In genomic region chrX:19237048-19237737, GRCm38 (mm10) we compare ENCODE assay signal across 8 mouse cellular contexts.
A peak's percentile ranks its signal among the peaks of the same experiment; 100 is the strongest.
DNase-seq lines count a peak whose midpoint lies in the region; ATAC-seq lines count a peak whose summit lies in the region.

No protein-coding gene starts in this region.

- ATAC-seq in intestine, embryonic 15.5 days, result peak; percentile 83
- no peak; the same call in 1 of the 2 replicates for ATAC-seq in limb, embryonic 12.5 days (ENCODE audit: insufficient number of reproducible peaks, insufficient read depth, low FRiP score, low TSS enrichment, low read depth)
- ATAC-seq in midbrain, embryonic 13.5 days, result peak; percentile 87
- ATAC-seq in stomach, embryonic 15.5 days (ENCODE audit: insufficient read depth, low FRiP score, low read depth), result peak; percentile 72; the same call in 1 of the 2 replicates

- peak overlapping the region; percentile 79 for H3K4me2 ChIP-seq in intestine, embryonic 15.5 days (replicated peaks)
- H3K4me2 ChIP-seq in limb, embryonic 12.5 days, result peak overlapping the region; percentile 67
- peak overlapping the region; percentile 72 for H3K4me2 ChIP-seq in midbrain, embryonic 13.5 days (replicated peaks)
- peak overlapping the region; percentile 74 for H3K4me2 ChIP-seq in stomach, embryonic 15.5 days

- H3K9me3 ChIP-seq in intestine, embryonic 15.5 days, result no peaks in the 10 kb centered on the region
- H3K9me3 ChIP-seq in limb, embryonic 12.5 days, result no peaks in the 10 kb centered on the region
- H3K9me3 ChIP-seq in midbrain, embryonic 13.5 days, result no peaks in the 10 kb centered on the region
- no peaks in the 10 kb centered on the region for H3K9me3 ChIP-seq in stomach, embryonic 15.5 days

- H3K4me3 ChIP-seq in intestine, embryonic 15.5 days (replicated peaks), result peak overlapping the region; percentile 47
- H3K4me3 ChIP-seq in limb, embryonic 12.5 days (replicated peaks), result peak overlapping the region; percentile 41
- peak overlapping the region; percentile 46 for H3K4me3 ChIP-seq in midbrain, embryonic 13.5 days (replicated peaks)
- H3K4me3 ChIP-seq in stomach, embryonic 15.5 days (replicated peaks), result peak overlapping the region; percentile 48

- WGBS in intestine, embryonic 15.5 days, result 17% methylated on average over 31 of the region's 31 CpGs
- WGBS in limb, embryonic 12.5 days, result 16% methylated on average over 31 of the region's 31 CpGs
- 14% methylated on average over 31 of the region's 31 CpGs for WGBS in midbrain, embryonic 13.5 days
- 17% methylated on average over 30 of the region's 31 CpGs for WGBS in stomach, embryonic 15.5 days

- no peaks in the 10 kb centered on the region for H3K27me3 ChIP-seq in intestine, embryonic 15.5 days (replicated peaks)
- peaks cover 9% of the 10 kb centered on the region for H3K27me3 ChIP-seq in limb, embryonic 12.5 days
- no peaks in the 10 kb centered on the region for H3K27me3 ChIP-seq in midbrain, embryonic 13.5 days
- H3K27me3 ChIP-seq in stomach, embryonic 15.5 days (replicated peaks), result no peaks in the 10 kb centered on the region

- no peaks in the 10 kb centered on the region for H3K4me1 ChIP-seq in intestine, embryonic 15.5 days (replicated peaks)
- H3K4me1 ChIP-seq in limb, embryonic 12.5 days (replicated peaks), result no peaks in the 10 kb centered on the region
- H3K4me1 ChIP-seq in midbrain, embryonic 13.5 days (replicated peaks), result no peaks in the 10 kb centered on the region
- no peaks in the 10 kb centered on the region for H3K4me1 ChIP-seq in stomach, embryonic 15.5 days

- no peak overlapping the region for H3K27ac ChIP-seq in intestine, embryonic 15.5 days
- no peak overlapping the region for H3K27ac ChIP-seq in limb, embryonic 12.5 days
- no peak overlapping the region for H3K27ac ChIP-seq in midbrain, embryonic 13.5 days
- H3K27ac ChIP-seq in stomach, embryonic 15.5 days, result no peak overlapping the region

- H3K36me3 ChIP-seq in intestine, embryonic 15.5 days, result no peaks in the 10 kb centered on the region
- H3K36me3 ChIP-seq in limb, embryonic 12.5 days, result no peaks in the 10 kb centered on the region
- no peaks in the 10 kb centered on the region for H3K36me3 ChIP-seq in midbrain, embryonic 13.5 days
- no peaks in the 10 kb centered on the region for H3K36me3 ChIP-seq in stomach, embryonic 15.5 days

- peak; percentile 5 to 23 for DNase-seq in layer of hippocampus, adult 18-20 months (ENCODE audit: low spot score in 2 of 2)
- no peak for DNase-seq in layer of hippocampus, adult 9-10 months (ENCODE audit: low spot score)
- peak; percentile 35 to 46 for DNase-seq in cerebellum, postnatal 36 days
- peak; percentile 3 for DNase-seq in gastrocnemius, postnatal 10 days

- H3K9ac ChIP-seq in intestine, embryonic 15.5 days, result peak overlapping the region; percentile 37
- H3K9ac ChIP-seq in limb, embryonic 12.5 days (replicated peaks), result peak overlapping the region; percentile 44; the same call in 1 of the 2 replicates
- H3K9ac ChIP-seq in midbrain, embryonic 13.5 days (replicated peaks), result peak overlapping the region; percentile 53
- 0 out of 2 replicates have a peak overlapping the region, but pooled peaks have one; percentile 6 for H3K9ac ChIP-seq in stomach, embryonic 15.5 days
